Mouse (Mus musculus): Measurements from ENCODE around the gene Krtcap2. TPM values are rescaled to one million over a fixed set of nuclear protein-coding genes. Genes with fewer than 3 reads are reported as not detected.

Krtcap2 gene
- polyA plus RNA-seq, 1 experiment from 2014 or later: 221 TPM

MicroRNAs within 50 kb of the gene (microRNA counts, 519-probe panel; counts per million panel counts)
- 2,374 counts per million, percentile 54 among the panel's probes with 10 or more counts for microRNA mmu-miR-92b

Small RNA genes lying within 50 kb of the gene (microRNA-seq; reads per million reads assigned to microRNA genes)
- gene Mir92b: 2,052 reads per million, percentile 85 among the genes with 10 or more reads in this experiment

Other genes starting within 250 kb of the Krtcap2 start
- gene Rusc1, start 152.7 kb upstream of the Krtcap2 start, polyA plus RNA-seq (2015; fragmentation: Nextera tagmentation; extraction: Ambion mirVana): 93.2 and 114 TPM in 2 replicates
- not detected in 2 replicates for gene Gm43738, start 144.9 kb upstream of the Krtcap2 start, polyA plus RNA-seq (2015; fragmentation: Nextera tagmentation; extraction: Ambion mirVana)
- 437 and 499 TPM in 2 replicates for gene Fdps, start 144.0 kb upstream of the Krtcap2 start, polyA plus RNA-seq (2015; fragmentation: Nextera tagmentation; extraction: Ambion mirVana)
- 0.06 and 1.4 TPM in 2 replicates for gene Pklr, start 109.8 kb upstream of the Krtcap2 start, polyA plus RNA-seq (2015; fragmentation: Nextera tagmentation; extraction: Ambion mirVana)
- gene Hcn3, start 85.8 kb upstream of the Krtcap2 start, polyA plus RNA-seq (2015; fragmentation: Nextera tagmentation; extraction: Ambion mirVana): 44.8 and 59.3 TPM in 2 replicates
- 20.2 and 22.5 TPM in 2 replicates for gene Clk2, start 81.2 kb upstream of the Krtcap2 start, polyA plus RNA-seq (2015; fragmentation: Nextera tagmentation; extraction: Ambion mirVana)
- 163 and 168 TPM in 2 replicates for gene Scamp3, start 68.5 kb upstream of the Krtcap2 start, polyA plus RNA-seq (2015; fragmentation: Nextera tagmentation; extraction: Ambion mirVana)
- 41.4 and 47.2 TPM in 2 replicates for gene Fam189b, start 62.8 kb upstream of the Krtcap2 start, polyA plus RNA-seq (2015; fragmentation: Nextera tagmentation; extraction: Ambion mirVana)
- 45.5 and 47.9 TPM in 2 replicates for gene Gba, start 43.0 kb upstream of the Krtcap2 start, polyA plus RNA-seq (2015; fragmentation: Nextera tagmentation; extraction: Ambion mirVana)
- gene Thbs3, start 30.8 kb upstream of the Krtcap2 start, polyA plus RNA-seq (2015; fragmentation: Nextera tagmentation; extraction: Ambion mirVana): 38.6 and 48.2 TPM in 2 replicates
- gene Mtx1, start 18.9 kb upstream of the Krtcap2 start, polyA plus RNA-seq (2015; fragmentation: Nextera tagmentation; extraction: Ambion mirVana): 159 and 171 TPM in 2 replicates
- 0.56 and 0.79 TPM in 2 replicates for gene Muc1, start 16.9 kb upstream of the Krtcap2 start, polyA plus RNA-seq (2015; fragmentation: Nextera tagmentation; extraction: Ambion mirVana)
- gene Trim46, start 343 bp downstream of the Krtcap2 start, polyA plus RNA-seq (2015; fragmentation: Nextera tagmentation; extraction: Ambion mirVana): 63.0 and 76.6 TPM in 2 replicates
- 85.0 and 95.8 TPM in 2 replicates for gene Dpm3, start 13.4 kb downstream of the Krtcap2 start, polyA plus RNA-seq (2015; fragmentation: Nextera tagmentation; extraction: Ambion mirVana)
- 40.9 and 49.3 TPM in 2 replicates for gene Slc50a1, start 24.6 kb downstream of the Krtcap2 start, polyA plus RNA-seq (2015; fragmentation: Nextera tagmentation; extraction: Ambion mirVana)
- gene Efna1, start 35.2 kb downstream of the Krtcap2 start, polyA plus RNA-seq (2015; fragmentation: Nextera tagmentation; extraction: Ambion mirVana): 9.7 and 16.5 TPM in 2 replicates
- 95.8 and 107 TPM in 2 replicates for gene Efna3, start 77.0 kb downstream of the Krtcap2 start, polyA plus RNA-seq (2015; fragmentation: Nextera tagmentation; extraction: Ambion mirVana)
- 3.0 and 5.9 TPM in 2 replicates for gene Efna4, start 92.1 kb downstream of the Krtcap2 start, polyA plus RNA-seq (2015; fragmentation: Nextera tagmentation; extraction: Ambion mirVana)
- 69.9 and 71.9 TPM in 2 replicates for gene Adam15, start 104.0 kb downstream of the Krtcap2 start, polyA plus RNA-seq (2015; fragmentation: Nextera tagmentation; extraction: Ambion mirVana)
- gene Dcst2, start 116.0 kb downstream of the Krtcap2 start, polyA plus RNA-seq (2015; fragmentation: Nextera tagmentation; extraction: Ambion mirVana): 0.18 and 0.26 TPM in 2 replicates
- 0.86 and 1.2 TPM in 2 replicates for gene Dcst1, start 119.3 kb downstream of the Krtcap2 start, polyA plus RNA-seq (2015; fragmentation: Nextera tagmentation; extraction: Ambion mirVana)
- gene Zbtb7b, start 148.8 kb downstream of the Krtcap2 start, polyA plus RNA-seq (2015; fragmentation: Nextera tagmentation; extraction: Ambion mirVana): 0.73 and 1.5 TPM in 2 replicates
- 0.18 and 2.1 TPM in 2 replicates for gene Lenep, start 156.8 kb downstream of the Krtcap2 start, polyA plus RNA-seq (2015; fragmentation: Nextera tagmentation; extraction: Ambion mirVana)
- gene Flad1, start 165.9 kb downstream of the Krtcap2 start, polyA plus RNA-seq (2015; fragmentation: Nextera tagmentation; extraction: Ambion mirVana): 32.7 and 33.1 TPM in 2 replicates
- gene Cks1b, start 172.4 kb downstream of the Krtcap2 start, polyA plus RNA-seq (2015; fragmentation: Nextera tagmentation; extraction: Ambion mirVana): 79.3 and 153 TPM in 2 replicates
- gene Shc1, start 172.5 kb downstream of the Krtcap2 start, polyA plus RNA-seq (2015; fragmentation: Nextera tagmentation; extraction: Ambion mirVana): 22.0 and 35.3 TPM in 2 replicates
- 38.8 and 41.1 TPM in 2 replicates for gene Pygo2, start 184.2 kb downstream of the Krtcap2 start, polyA plus RNA-seq (2015; fragmentation: Nextera tagmentation; extraction: Ambion mirVana)
- 16.1 and 23.2 TPM in 2 replicates for gene Pbxip1, start 190.7 kb downstream of the Krtcap2 start, polyA plus RNA-seq (2015; fragmentation: Nextera tagmentation; extraction: Ambion mirVana)
- gene Pmvk, start 208.6 kb downstream of the Krtcap2 start, polyA plus RNA-seq (2015; fragmentation: Nextera tagmentation; extraction: Ambion mirVana): 123 and 142 TPM in 2 replicates